Mouse (Mus musculus): ENCODE results near the gene Ift22. TPM values are rescaled to one million over a fixed set of nuclear protein-coding genes. Genes with fewer than 3 reads are reported as not detected.

Ift22 gene
- polyA plus RNA-seq, 1 experiment from 2014 or later, result 104 TPM

- H3K27ac ChIP-seq (replicated peaks), result peak overlapping the region; percentile 82
- DNase-seq (ENCODE audit: low spot score), result peak; percentile 80
- H3K9me3 ChIP-seq (replicated peaks), result no peaks in the 10 kb centered on the region
- peak overlapping the region; percentile 65 for H3K4me3 ChIP-seq
- peaks cover 8% of the 10 kb centered on the region for H3K4me1 ChIP-seq
- peaks cover 9% of the 10 kb centered on the region for H3K36me3 ChIP-seq
- no peaks in the 10 kb centered on the region for H3K27me3 ChIP-seq (ENCODE audit: low read depth, poor library complexity, severe bottlenecking)
- WGBS, result 4% methylated on average over 38 of the region's 38 CpGs
Measured at GRCm38 (mm10) chr5:136918655-136919472, 10.9 kb downstream of the Ift22 start.

GRCm38 (mm10) chr5:136919546-136920301 is 11.8 kb downstream of the Ift22 start:
- peak; percentile 23 for DNase-seq (ENCODE audit: low spot score)
- H3K9me3 ChIP-seq (replicated peaks), result no peaks in the 10 kb centered on the region
- H3K4me1 ChIP-seq, result peaks cover 8% of the 10 kb centered on the region
- H3K36me3 ChIP-seq, result no peaks in the 10 kb centered on the region
- H3K4me3 ChIP-seq, result peak overlapping the region; percentile 65
- H3K27me3 ChIP-seq (ENCODE audit: low read depth, poor library complexity, severe bottlenecking), result no peaks in the 10 kb centered on the region
- H3K27ac ChIP-seq (replicated peaks), result peak overlapping the region; percentile 82
- WGBS, result 26% methylated on average over 18 of the region's 18 CpGs

GRCm38 (mm10) chr5:136922830-136923229 is 14.9 kb downstream of the Ift22 start:
- no peak for DNase-seq (ENCODE audit: low spot score)
- no peak overlapping the region for H3K4me3 ChIP-seq
- no peaks in the 10 kb centered on the region for H3K9me3 ChIP-seq (replicated peaks)
- WGBS, result 87% methylated on average over 9 of the region's 9 CpGs
- H3K27ac ChIP-seq (replicated peaks), result no peak overlapping the region
- no peaks in the 10 kb centered on the region for H3K27me3 ChIP-seq (ENCODE audit: low read depth, poor library complexity, severe bottlenecking)
- peaks cover 8% of the 10 kb centered on the region for H3K4me1 ChIP-seq
- H3K36me3 ChIP-seq, result peaks cover 15% of the 10 kb centered on the region

- Histone ChIP-seq H3K4me3 (no peak overlapping the region), H3K27me3 (ENCODE audit: low read depth, poor library complexity, severe bottlenecking) (no peaks in the 10 kb centered on the region), H3K27ac (replicated peaks) (no peak overlapping the region), H3K36me3 (peaks cover 15% of the 10 kb centered on the region), H3K4me1 (peaks cover 8% of the 10 kb centered on the region), H3K9me3 (replicated peaks) (no peaks in the 10 kb centered on the region)
- 76% methylated on average over 7 of the region's 7 CpGs for WGBS
- no peak for DNase-seq (ENCODE audit: low spot score)
Measured at GRCm38 (mm10) chr5:136923751-136924478, 16.0 kb downstream of the Ift22 start.

- H3K9me3 ChIP-seq (replicated peaks), result no peaks in the 10 kb centered on the region
- H3K27me3 ChIP-seq (ENCODE audit: low read depth, poor library complexity, severe bottlenecking), result no peaks in the 10 kb centered on the region
- peaks cover 15% of the 10 kb centered on the region for H3K36me3 ChIP-seq
- WGBS, result 19% methylated on average over 4 of the region's 4 CpGs
- peak; percentile 86 for DNase-seq (ENCODE audit: low spot score)
- no peak overlapping the region for H3K4me3 ChIP-seq
- peaks cover 5% of the 10 kb centered on the region for H3K4me1 ChIP-seq
- H3K27ac ChIP-seq (replicated peaks), result peak overlapping the region; percentile 73
Measured at GRCm38 (mm10) chr5:136929073-136929472, 21.1 kb downstream of the Ift22 start.

- peaks cover under 1% of the 10 kb centered on the region; the same call in 1 of the 2 replicates for H3K36me3 ChIP-seq
- 88% methylated on average over 14 of the region's 14 CpGs for WGBS
- H3K4me1 ChIP-seq, result peaks cover 5% of the 10 kb centered on the region
- no peak overlapping the region for H3K4me3 ChIP-seq
- H3K27ac ChIP-seq (replicated peaks), result no peak overlapping the region
- H3K9me3 ChIP-seq (replicated peaks), result no peaks in the 10 kb centered on the region
- no peaks in the 10 kb centered on the region for H3K27me3 ChIP-seq (ENCODE audit: low read depth, poor library complexity, severe bottlenecking)
- DNase-seq (ENCODE audit: low spot score), result no peak
Measured at GRCm38 (mm10) chr5:136931896-136932295, 23.9 kb downstream of the Ift22 start.

GRCm38 (mm10) chr5:136932956-136933355 is 25.0 kb downstream of the Ift22 start:
- peaks cover 5% of the 10 kb centered on the region for H3K4me1 ChIP-seq
- no peak overlapping the region for H3K4me3 ChIP-seq
- 90% methylated on average over 5 of the region's 5 CpGs for WGBS

GRCm38 (mm10) chr5:136933930-136934329 is 26.0 kb downstream of the Ift22 start:
- H3K27me3 ChIP-seq (ENCODE audit: low read depth, poor library complexity, severe bottlenecking), result no peaks in the 10 kb centered on the region
- peaks cover 5% of the 10 kb centered on the region for H3K4me1 ChIP-seq
- no peaks in the 10 kb centered on the region for H3K36me3 ChIP-seq
- DNase-seq (ENCODE audit: low spot score), result no peak
- WGBS, result 91% methylated on average over 6 of the region's 6 CpGs
- no peak overlapping the region for H3K4me3 ChIP-seq
- H3K9me3 ChIP-seq (replicated peaks), result no peaks in the 10 kb centered on the region
- H3K27ac ChIP-seq (replicated peaks), result no peak overlapping the region

More at GRCm38 (mm10) chr5:136932956-136933355, 25.0 kb downstream of the Ift22 start:
- Histone ChIP-seq H3K27me3 (ENCODE audit: low read depth, poor library complexity, severe bottlenecking) (no peaks in the 10 kb centered on the region), H3K27ac (replicated peaks) (no peak overlapping the region), H3K36me3 (no peaks in the 10 kb centered on the region), H3K9me3 (replicated peaks) (no peaks in the 10 kb centered on the region)
- DNase-seq (ENCODE audit: low spot score), result no peak

- DNase-seq (ENCODE audit: low spot score), result no peak
- H3K4me1 ChIP-seq, result no peaks in the 10 kb centered on the region
- no peaks in the 10 kb centered on the region for H3K9me3 ChIP-seq (replicated peaks)
- no peak overlapping the region for H3K4me3 ChIP-seq
- H3K27ac ChIP-seq (replicated peaks), result no peak overlapping the region
- no peaks in the 10 kb centered on the region for H3K27me3 ChIP-seq (ENCODE audit: low read depth, poor library complexity, severe bottlenecking)
- 70% methylated on average over 7 of the region's 7 CpGs for WGBS
- no peaks in the 10 kb centered on the region for H3K36me3 ChIP-seq
Measured at GRCm38 (mm10) chr5:136935905-136936695, 28.1 kb downstream of the Ift22 start.

- no peaks in the 10 kb centered on the region for H3K9me3 ChIP-seq (replicated peaks)
- no peaks in the 10 kb centered on the region for H3K36me3 ChIP-seq
- no peak for DNase-seq (ENCODE audit: low spot score)
- H3K27ac ChIP-seq (replicated peaks), result no peak overlapping the region
- no peaks in the 10 kb centered on the region for H3K4me1 ChIP-seq
- H3K27me3 ChIP-seq (ENCODE audit: low read depth, poor library complexity, severe bottlenecking), result no peaks in the 10 kb centered on the region
- no peak overlapping the region for H3K4me3 ChIP-seq
- WGBS, result 86% methylated on average over 6 of the region's 6 CpGs
Measured at GRCm38 (mm10) chr5:136936750-136937149, 28.8 kb downstream of the Ift22 start.

GRCm38 (mm10) chr5:136937621-136938020 is 29.7 kb downstream of the Ift22 start:
- Histone ChIP-seq H3K4me3 (no peak overlapping the region), H3K4me1 (no peaks in the 10 kb centered on the region), H3K27me3 (ENCODE audit: low read depth, poor library complexity, severe bottlenecking) (no peaks in the 10 kb centered on the region), H3K36me3 (no peaks in the 10 kb centered on the region), H3K9me3 (replicated peaks) (no peaks in the 10 kb centered on the region), H3K27ac (replicated peaks) (no peak overlapping the region)
- 90% methylated on average over 5 of the region's 5 CpGs for WGBS
- no peak for DNase-seq (ENCODE audit: low spot score)

GRCm38 (mm10) chr5:136939284-136939683 is 31.3 kb downstream of the Ift22 start:
- Histone ChIP-seq H3K27ac (replicated peaks) (no peak overlapping the region), H3K4me3 (no peak overlapping the region), H3K9me3 (replicated peaks) (no peaks in the 10 kb centered on the region), H3K36me3 (no peaks in the 10 kb centered on the region), H3K27me3 (ENCODE audit: low read depth, poor library complexity, severe bottlenecking) (no peaks in the 10 kb centered on the region), H3K4me1 (peaks cover 6% of the 10 kb centered on the region; the same call in 1 of the 2 replicates)
- 67% methylated on average over 7 of the region's 7 CpGs for WGBS
- DNase-seq (ENCODE audit: low spot score), result no peak

All from midbrain, embryonic 10.5 days (tissue).